Mouse (Mus musculus) MEL (cell line): ENCODE results near the gene Phyh. TPM values are rescaled to one million over a fixed set of nuclear protein-coding genes. Genes with fewer than 3 reads are reported as not detected.
A peak's percentile ranks its signal among the peaks of the same experiment; 100 is the strongest.

ENCODE experiments used
- DNase-seq: peaks from one replicate; pipeline ENCODE4 v3.0.0; 2011; ENCODE audit warnings: low read depth, low spot score
- H3K27ac ChIP-seq: 2 replicates; pipeline ENCODE4 v1.5.1; 2012; ENCODE audit warnings: low read depth, mild to moderate bottlenecking, control low read depth, low read length, moderate library complexity; ENCODE audit not compliant: control insufficient read depth
- H3K27me3 ChIP-seq, 2 experiments: fragments of 150-350 bp in 1 of 2; sonication (generic) in 1 of 2; 2 replicates each; pipeline ENCODE4 v1.6.1; 2012; ENCODE audit warnings: low read length in 2 of 2, mild to moderate bottlenecking in 2 of 2, improper control_type of control experiment in 1 of 2, moderate library complexity in 1 of 2; ENCODE audit not compliant: insufficient read depth in 2 of 2, control insufficient read depth in 1 of 2
- H3K36me3 ChIP-seq, 2 experiments: 2 replicates each; pipeline ENCODE4 v1.6.1; 2012 to 2014; ENCODE audit warnings: low read length in 2 of 2, improper control_type of control experiment in 1 of 2, inconsistent platforms in 1 of 2, mild to moderate bottlenecking in 1 of 2; ENCODE audit not compliant: insufficient read depth in 2 of 2, control insufficient read depth in 1 of 2
- H3K4me1 ChIP-seq, 2 experiments: fragments of 150-350 bp in 1 of 2; sonication (generic) in 1 of 2; 2 replicates each; pipeline ENCODE4 v1.6.1; 2012; ENCODE audit warnings: low read length in 2 of 2, improper control_type of control experiment in 1 of 2, mild to moderate bottlenecking in 1 of 2; ENCODE audit not compliant: insufficient read depth in 2 of 2, control insufficient read depth in 1 of 2
- H3K4me3 ChIP-seq, 2 experiments: fragments of 150-350 bp in 1 of 2; sonication (generic) in 1 of 2; 2 replicates each; pipeline ENCODE4 v1.5.1; 2012; ENCODE audit warnings: low read depth in 2 of 2, low read length in 2 of 2, mild to moderate bottlenecking in 2 of 2, moderate library complexity in 2 of 2, control low read depth in 1 of 2, improper control_type of control experiment in 1 of 2; ENCODE audit not compliant: control insufficient read depth in 1 of 2, insufficient read depth in 1 of 2
- H3K79me2 ChIP-seq: 2 replicates; pipeline ENCODE4 v1.6.1; 2012; ENCODE audit warnings: mild to moderate bottlenecking, low read length, moderate library complexity; ENCODE audit not compliant: control insufficient read depth, poor library complexity, insufficient read depth
- H3K9ac ChIP-seq: 2 replicates; pipeline ENCODE4 v1.6.1; 2012; ENCODE audit warnings: low read depth, mild to moderate bottlenecking, control low read depth, low read length, moderate library complexity; ENCODE audit not compliant: control insufficient read depth, poor library complexity, severe bottlenecking
- H3K9me3 ChIP-seq: fragments of 150-350 bp; sonication (generic); replicated peaks from 2 replicates; pipeline ENCODE4 v1.6.1; 2012; ENCODE audit warnings: mild to moderate bottlenecking, low read length, improper control_type of control experiment, moderate library complexity; ENCODE audit not compliant: insufficient read depth
- CHD1 ChIP-seq: IDR thresholded peaks from 2 replicates; pipeline ENCODE4 v1.6.1; 2012; ENCODE audit warnings: low read depth, mild to moderate bottlenecking, inconsistent platforms, low read length, improper control_type of control experiment
- CTCF ChIP-seq, 3 experiments: IDR thresholded peaks in 2 of 3; conservative IDR thresholded peaks in 1 of 3; 2 replicates each; pipeline ENCODE4 v1.5.1; 2011 to 2012; ENCODE audit warnings: low read length in 3 of 3, low read depth in 2 of 3, mild to moderate bottlenecking in 2 of 3, improper control_type of control experiment in 1 of 3, inconsistent platforms in 1 of 3, mixed read lengths in 1 of 3, moderate library complexity in 1 of 3; ENCODE audit not compliant: control insufficient read depth in 1 of 3, insufficient read depth in 1 of 3, poor library complexity in 1 of 3, severe bottlenecking in 1 of 3
- E2F4 ChIP-seq: IDR thresholded peaks from 2 replicates; pipeline ENCODE4 v1.6.1; 2011; ENCODE audit warnings: low read depth, low read length, improper control_type of control experiment, borderline replicate concordance
- ELF1 ChIP-seq: IDR thresholded peaks from 2 replicates; pipeline ENCODE4 v1.6.1; 2014; ENCODE audit warnings: low read depth, mild to moderate bottlenecking, inconsistent platforms, low read length, improper control_type of control experiment, moderate library complexity
- EP300 ChIP-seq, 2 experiments: IDR thresholded peaks; 2 replicates each; pipeline ENCODE4 v1.6.1; 2011; ENCODE audit warnings: improper control_type of control experiment in 2 of 2, low read length in 2 of 2, low read depth in 1 of 2, mild to moderate bottlenecking in 1 of 2
- ETS1 ChIP-seq: IDR thresholded peaks from 2 replicates; pipeline ENCODE4 v1.6.1; 2012; ENCODE audit warnings: low read depth, mild to moderate bottlenecking, inconsistent platforms, low read length, improper control_type of control experiment, moderate library complexity
- GABPA ChIP-seq: IDR thresholded peaks from 2 replicates; pipeline ENCODE4 v1.6.1; 2012; ENCODE audit warnings: low read depth, mild to moderate bottlenecking, inconsistent platforms, low read length, improper control_type of control experiment, moderate library complexity
- HCFC1 ChIP-seq: IDR thresholded peaks from 2 replicates; pipeline ENCODE4 v1.6.1; 2012; ENCODE audit warnings: low read depth, mild to moderate bottlenecking, inconsistent platforms, low read length, improper control_type of control experiment, moderate library complexity
- JUND ChIP-seq: IDR thresholded peaks from 2 replicates; pipeline ENCODE4 v1.6.1; 2011; ENCODE audit warnings: low read depth, mild to moderate bottlenecking, improper control_type of control experiment, low read length
- KAT2A ChIP-seq: conservative IDR thresholded peaks from 2 replicates; pipeline ENCODE4 v1.6.1; 2012; ENCODE audit warnings: low read depth, low read length, improper control_type of control experiment, inconsistent platforms
- MAZ ChIP-seq: IDR thresholded peaks from 2 replicates; pipeline ENCODE4 v1.6.1; 2012; ENCODE audit warnings: low read depth, mild to moderate bottlenecking, inconsistent platforms, low read length, improper control_type of control experiment
- MEF2A ChIP-seq: IDR thresholded peaks from 2 replicates; pipeline ENCODE4 v1.6.1; 2014; ENCODE audit warnings: low read depth, mild to moderate bottlenecking, inconsistent platforms, low read length, improper control_type of control experiment; ENCODE audit not compliant: poor library complexity, insufficient replicate concordance, severe bottlenecking; ENCODE audit errors: extremely low read depth
- MYB ChIP-seq: IDR thresholded peaks from 2 replicates; pipeline ENCODE4 v1.6.1; 2011; ENCODE audit warnings: mild to moderate bottlenecking, low read depth, low read length, improper control_type of control experiment
- MYC ChIP-seq: IDR thresholded peaks from 2 replicates; pipeline ENCODE4 v1.6.1; 2011; ENCODE audit warnings: low read depth, mild to moderate bottlenecking, low read length, improper control_type of control experiment, moderate library complexity
- NELFE ChIP-seq: IDR thresholded peaks from 2 replicates; pipeline ENCODE4 v1.6.1; 2011; ENCODE audit warnings: low read depth, low read length, improper control_type of control experiment
- POLR2A ChIP-seq, 2 experiments: IDR thresholded peaks; 2 replicates each; pipeline ENCODE4 v1.6.1; 2011 to 2012; ENCODE audit warnings: low read length in 2 of 2, mild to moderate bottlenecking in 2 of 2, control low read depth in 1 of 2, improper control_type of control experiment in 1 of 2, low read depth in 1 of 2, moderate library complexity in 1 of 2; ENCODE audit not compliant: control insufficient read depth in 1 of 2, insufficient read depth in 1 of 2, poor library complexity in 1 of 2
- POLR2AphosphoS5 ChIP-seq: IDR thresholded peaks from 2 replicates; pipeline ENCODE4 v1.6.1; 2012; ENCODE audit warnings: low read depth, borderline replicate concordance, mild to moderate bottlenecking, inconsistent platforms, low read length, moderate library complexity, mixed read lengths
- RAD21 ChIP-seq: IDR thresholded peaks from 2 replicates; pipeline ENCODE4 v1.6.1; 2011; ENCODE audit warnings: mild to moderate bottlenecking, low read depth, low read length, improper control_type of control experiment
- RCOR1 ChIP-seq: IDR thresholded peaks from 2 replicates; pipeline ENCODE4 v1.6.1; 2012; ENCODE audit warnings: low read depth, mild to moderate bottlenecking, inconsistent platforms, low read length, improper control_type of control experiment
- SIN3A ChIP-seq: IDR thresholded peaks from 2 replicates; pipeline ENCODE4 v1.6.1; 2012; ENCODE audit warnings: low read length, improper control_type of control experiment, inconsistent platforms
- SMC3 ChIP-seq: IDR thresholded peaks from 2 replicates; pipeline ENCODE4 v1.6.1; 2011; ENCODE audit warnings: low read depth, low read length, improper control_type of control experiment
- TCF12 ChIP-seq: IDR thresholded peaks from 2 replicates; pipeline ENCODE4 v1.6.1; 2014; ENCODE audit warnings: low read depth, mild to moderate bottlenecking, inconsistent platforms, low read length, improper control_type of control experiment, moderate library complexity
- USF1 ChIP-seq: IDR thresholded peaks from 2 replicates; pipeline ENCODE4 v1.6.1; 2014; ENCODE audit warnings: low read depth, mild to moderate bottlenecking, inconsistent platforms, low read length, improper control_type of control experiment, moderate library complexity
- USF2 ChIP-seq, 2 experiments: IDR thresholded peaks; 2 replicates each; pipeline ENCODE4 v1.6.1; 2011 to 2012; ENCODE audit warnings: improper control_type of control experiment in 2 of 2, low read length in 2 of 2, borderline replicate concordance in 1 of 2, inconsistent platforms in 1 of 2, low read depth in 1 of 2, mild to moderate bottlenecking in 1 of 2; ENCODE audit not compliant: insufficient read depth in 1 of 2
- ZC3H11A ChIP-seq: IDR thresholded peaks from 2 replicates; pipeline ENCODE4 v1.6.1; 2012; ENCODE audit warnings: low read depth, mild to moderate bottlenecking, inconsistent platforms, low read length, improper control_type of control experiment
- ZMIZ1 ChIP-seq: IDR thresholded peaks from 2 replicates; pipeline ENCODE4 v1.6.1; 2012; ENCODE audit warnings: low read depth, mild to moderate bottlenecking, inconsistent platforms, low read length, improper control_type of control experiment, moderate library complexity
- polyA plus RNA-seq, 2 experiments: library from polyadenylated mRNA; stranded (reverse) in 1 of 2; unstranded in 1 of 2; fragments of >175 nt in 1 of 2; fragments of >200 nt in 1 of 2; gene quantifications; 2 replicates each; pipeline versions ENCODE4 v1.2.1 to v1.2.4; 2012; ENCODE audit warnings: low replicate concordance in 2 of 2, low read depth in 1 of 2; ENCODE audit not compliant: insufficient read length in 2 of 2, insufficient read depth in 1 of 2, missing spikeins in 1 of 2
- total RNA-seq: library from RNA; depleted of rRNA; stranded (reverse); fragments of 300-350 nt; gene quantifications from 2 replicates; pipeline ENCODE4 v1.2.3, GENCODE M21; 2012

The Phyh gene
- total and polyA plus RNA-seq, 3 experiments: not detected

GRCm38 (mm10) chr2:4895598-4895997 is 23.2 kb upstream of the Phyh start:
- no peaks in the 10 kb centered on the region for H3K4me1 ChIP-seq
- no peak for DNase-seq
- TF ChIP-seq SIN3A (no peak), KAT2A (no peak), JUND (no peak), RAD21 (no peak), RCOR1 (no peak), POLR2AphosphoS5 (no peak), ELF1 (no peak), ZMIZ1 (no peak), MEF2A (no peak), CHD1 (no peak), USF1 (no peak)
- peaks cover 0 to 15% of the 10 kb centered on the region in 2 experiments; a peak in 2 of 4 replicates for H3K36me3 ChIP-seq
- H3K9ac ChIP-seq: no peak overlapping the region
- H3K27ac ChIP-seq: no peak overlapping the region
- no peaks in the 10 kb centered on the region for H3K9me3 ChIP-seq
- H3K4me3 ChIP-seq: no peak overlapping the region
- H3K79me2 ChIP-seq: no peaks in the 10 kb centered on the region
- H3K27me3 ChIP-seq: no peaks in the 10 kb centered on the region

DNA sequence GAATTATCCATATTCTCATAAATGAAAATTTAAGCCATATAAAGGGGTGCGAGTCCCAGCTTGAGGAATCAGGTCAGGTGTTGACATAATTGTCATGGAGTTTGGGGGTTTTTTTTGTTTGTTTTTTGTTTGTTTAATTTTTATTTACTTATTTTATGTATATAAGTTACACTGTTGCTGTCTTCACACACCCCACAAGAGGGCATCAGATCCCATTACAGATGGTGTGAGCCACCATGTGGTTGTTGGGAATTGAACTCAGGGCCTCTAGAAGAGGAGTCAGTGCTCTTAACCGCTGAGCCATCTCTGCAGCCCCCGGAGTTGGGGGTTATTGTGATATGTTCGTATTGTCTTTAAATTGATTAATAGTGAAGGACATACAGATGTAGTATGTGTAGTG is 21.8 kb upstream of the Phyh start:
- H3K27ac ChIP-seq: no peak overlapping the region
- no peak overlapping the region for H3K4me3 ChIP-seq
- no peaks in the 10 kb centered on the region for H3K9me3 ChIP-seq
- peaks cover 0 to 21% of the 10 kb centered on the region in 2 experiments; a peak in 2 of 4 replicates for H3K36me3 ChIP-seq
- H3K27me3 ChIP-seq: no peaks in the 10 kb centered on the region
- peak; percentile 27 for DNase-seq
- no peak overlapping the region for H3K9ac ChIP-seq
- no peaks in the 10 kb centered on the region for H3K4me1 ChIP-seq
- TF ChIP-seq CTCF (IDR thresholded peaks at IDR 0.05 in 2 of 3, conservative IDR thresholded peaks at IDR 0.05 in 1 of 3; ENCODE audit: control insufficient read depth in 1 of 3, insufficient read depth in 1 of 3, low read depth in 2 of 3, low read length in 3 of 3, poor library complexity in 1 of 3, severe bottlenecking in 1 of 3) (peak in 1 of 3 experiments; percentile 45; a peak in 3 of 6 replicates), POLR2A (IDR thresholded peaks at IDR 0.05; ENCODE audit: control insufficient read depth in 1 of 2, insufficient read depth in 1 of 2, low read depth in 1 of 2, low read length in 2 of 2, poor library complexity in 1 of 2) (no peak), HCFC1 (no peak)
- TF ChIP-seq, all 39 proteins: peak for 1
- no peaks in the 10 kb centered on the region for H3K79me2 ChIP-seq

GRCm38 (mm10) chr2:4900624-4901023 is 18.2 kb upstream of the Phyh start:
- no peak overlapping the region for H3K4me3 ChIP-seq
- H3K79me2 ChIP-seq: no peaks in the 10 kb centered on the region

More at GRCm38 (mm10) chr2:4900624-4901023, 18.2 kb upstream of the Phyh start:
- DNase-seq: no peak
- Histone ChIP-seq H3K36me3 (peaks cover 0 to 19% of the 10 kb centered on the region in 2 experiments; a peak in 2 of 4 replicates), H3K9ac (no peak overlapping the region), H3K4me1 (no peaks in the 10 kb centered on the region), H3K9me3 (no peaks in the 10 kb centered on the region), H3K27me3 (no peaks in the 10 kb centered on the region), H3K27ac (no peak overlapping the region)
- TF ChIP-seq ETS1 (no peak), E2F4 (no peak), GABPA (no peak), MAZ (no peak), USF2 (IDR thresholded peaks at IDR 0.05; ENCODE audit: borderline replicate concordance in 1 of 2, insufficient read depth in 1 of 2, low read depth in 1 of 2, low read length in 2 of 2) (no peak), MYC (no peak), POLR2A (IDR thresholded peaks at IDR 0.05; ENCODE audit: control insufficient read depth in 1 of 2, insufficient read depth in 1 of 2, low read depth in 1 of 2, low read length in 2 of 2, poor library complexity in 1 of 2) (no peak), MYB (no peak), TCF12 (no peak), SMC3 (no peak), EP300 (IDR thresholded peaks at IDR 0.05; ENCODE audit: low read depth in 1 of 2, low read length in 2 of 2) (no peak), NELFE (no peak), RAD21 (no peak), ZC3H11A (no peak), USF1 (no peak)
